Mouse (Mus musculus) liver, postnatal 0 days (tissue): ENCODE measurements around the gene Cacybp.

ENCODE experiments used
- CTCF ChIP-seq: sonication (generic); IDR thresholded peaks from 2 replicates; pipeline ENCODE4 v1.5.1; 2016; ENCODE audit warnings: antibody characterized with exemption, low read depth
- EP300 ChIP-seq: IDR thresholded peaks from 2 replicates; pipeline ENCODE4 v1.6.1; 2016; ENCODE audit warnings: antibody characterized with exemption, low read depth, mild to moderate bottlenecking

GRCm38 (mm10) chr1:160253108-160253507 is 40.4 kb upstream of the Cacybp start:
- peak; percentile 27; the same call in 1 of the 2 replicates for TF ChIP-seq CTCF
- TF ChIP-seq EP300 = no peak
